Mouse (Mus musculus): ENCODE measurements around the gene Krtap4-6. TPM values are rescaled to one million over a fixed set of nuclear protein-coding genes. Genes with fewer than 3 reads are reported as not detected.

Krtap4-6 gene
- polyA plus RNA-seq, 2 experiments, result not detected

GRCm38 (mm10) chr11:99640926-99641325 is 24.8 kb downstream of the Krtap4-6 start:
- DNase-seq (ENCODE audit: low spot score), result peak; percentile 8

DNA sequence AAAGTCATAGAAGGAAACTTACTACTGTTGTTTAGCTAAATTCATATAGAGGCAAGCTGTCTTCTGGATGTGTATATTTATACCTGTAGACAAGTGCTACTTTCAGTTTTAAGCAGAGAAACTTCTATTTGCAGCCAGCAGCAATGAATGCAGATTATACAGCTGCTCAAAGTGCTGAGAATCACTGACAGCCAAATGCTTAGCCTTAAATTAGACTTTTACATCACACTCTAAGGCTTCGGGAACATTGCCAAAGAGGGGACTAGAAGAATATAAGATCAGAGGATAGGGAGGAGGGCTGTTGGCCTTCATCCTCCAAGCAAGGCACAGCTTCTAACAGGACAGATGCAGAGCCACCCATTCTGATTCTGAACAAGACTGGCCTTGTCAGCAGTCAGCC is 28.7 kb downstream of the Krtap4-6 start:
- Histone ChIP-seq H3K36me3 (ENCODE audit: control insufficient read depth, insufficient read depth, low read length) (no peaks in the 10 kb centered on the region), H3K4me2 (replicated peaks; ENCODE audit: low read depth, low read length, severe bottlenecking) (no peak overlapping the region), H3K27ac (replicated peaks; ENCODE audit: low read depth, low read length) (no peak overlapping the region), H3K4me1 (ENCODE audit: control insufficient read depth, insufficient read depth, low read length) (no peaks in the 10 kb centered on the region), H3K9ac (ENCODE audit: low read depth, low read length, severe bottlenecking) (no peak overlapping the region), H3K4me3 (replicated peaks; ENCODE audit: low read length) (no peak overlapping the region), H3K27me3 (ENCODE audit: control insufficient read depth, insufficient read depth, low read length) (no peaks in the 10 kb centered on the region), H3K9me3 (ENCODE audit: control insufficient read depth, low read length) (no peaks in the 10 kb centered on the region)
- ATAC-seq (ENCODE audit: low FRiP score, low read depth) (no peak), DNase-seq (ENCODE audit: low spot score) (peak; percentile 31)
- no peak for TF ChIP-seq POLR2A (IDR thresholded peaks at IDR 0.05; ENCODE audit: borderline replicate concordance, extremely low read depth, insufficient read depth, insufficient read length)
- WGBS, result 57% methylated on average over 1 of the region's 1 CpGs

More at GRCm38 (mm10) chr11:99640926-99641325, 24.8 kb downstream of the Krtap4-6 start:
- no peak for TF ChIP-seq POLR2A (IDR thresholded peaks at IDR 0.05; ENCODE audit: borderline replicate concordance, extremely low read depth, insufficient read depth, insufficient read length)
- no peaks in the 10 kb centered on the region for H3K4me1 ChIP-seq (ENCODE audit: control insufficient read depth, insufficient read depth, low read length)
- no peak for ATAC-seq (ENCODE audit: low FRiP score, low read depth)
- H3K9ac ChIP-seq (ENCODE audit: low read depth, low read length, severe bottlenecking), result no peak overlapping the region
- no peak overlapping the region for H3K4me2 ChIP-seq (replicated peaks; ENCODE audit: low read depth, low read length, severe bottlenecking)
- 8% methylated on average over 1 of the region's 1 CpGs for WGBS
- no peak overlapping the region for H3K27ac ChIP-seq (replicated peaks; ENCODE audit: low read depth, low read length)
- H3K27me3 ChIP-seq (ENCODE audit: control insufficient read depth, insufficient read depth, low read length), result no peaks in the 10 kb centered on the region
- no peak overlapping the region for H3K4me3 ChIP-seq (replicated peaks; ENCODE audit: low read length)
- H3K9me3 ChIP-seq (ENCODE audit: control insufficient read depth, low read length), result no peaks in the 10 kb centered on the region
- no peaks in the 10 kb centered on the region for H3K36me3 ChIP-seq (ENCODE audit: control insufficient read depth, insufficient read depth, low read length)

- ATAC-seq (ENCODE audit: low FRiP score, low read depth) (no peak), DNase-seq (ENCODE audit: low spot score) (no peak)
- Histone ChIP-seq H3K27me3 (ENCODE audit: control insufficient read depth, insufficient read depth, low read length) (no peaks in the 10 kb centered on the region), H3K9me3 (ENCODE audit: control insufficient read depth, low read length) (no peaks in the 10 kb centered on the region), H3K9ac (ENCODE audit: low read depth, low read length, severe bottlenecking) (no peak within 1 kb of the TSS), H3K4me1 (ENCODE audit: control insufficient read depth, insufficient read depth, low read length) (no peaks in the 10 kb centered on the region), H3K27ac (replicated peaks; ENCODE audit: low read depth, low read length) (no peak within 1 kb of the TSS), H3K4me3 (replicated peaks; ENCODE audit: low read length) (no peak within 1 kb of the TSS), H3K36me3 (ENCODE audit: control insufficient read depth, insufficient read depth, low read length) (no peaks in the 10 kb centered on the region), H3K4me2 (replicated peaks; ENCODE audit: low read depth, low read length, severe bottlenecking) (no peak within 1 kb of the TSS)
- no peak for TF ChIP-seq POLR2A (IDR thresholded peaks at IDR 0.05; ENCODE audit: borderline replicate concordance, extremely low read depth, insufficient read depth, insufficient read length)
- WGBS, result 17% methylated on average over 7 of the region's 8 CpGs
Measured at GRCm38 (mm10) chr11:99634653-99635134, 31.1 kb downstream of the Krtap4-6 start, which contains the start of gene Krtap4-2. Gene Krtap4-2, minus strand, starts transcription at chr11:99635084.

- no peak for TF ChIP-seq POLR2A (IDR thresholded peaks at IDR 0.05; ENCODE audit: borderline replicate concordance, extremely low read depth, insufficient read depth, insufficient read length)
- no peak overlapping the region for H3K27ac ChIP-seq (replicated peaks; ENCODE audit: low read depth, low read length)
Measured at GRCm38 (mm10) chr11:99633293-99633692, 32.5 kb downstream of the Krtap4-6 start.

GRCm38 (mm10) chr11:99630890-99631289 is 34.9 kb downstream of the Krtap4-6 start:
- no peak for ATAC-seq (ENCODE audit: low FRiP score, low read depth)
- no peaks in the 10 kb centered on the region for H3K27me3 ChIP-seq (ENCODE audit: control insufficient read depth, insufficient read depth, low read length)
- TF ChIP-seq POLR2A (IDR thresholded peaks at IDR 0.05; ENCODE audit: borderline replicate concordance, extremely low read depth, insufficient read depth, insufficient read length), result no peak
- no peaks in the 10 kb centered on the region for H3K4me1 ChIP-seq (ENCODE audit: control insufficient read depth, insufficient read depth, low read length)
- DNase-seq (ENCODE audit: low spot score), result no peak
- no peak overlapping the region for H3K4me2 ChIP-seq (replicated peaks; ENCODE audit: low read depth, low read length, severe bottlenecking)
- H3K36me3 ChIP-seq (ENCODE audit: control insufficient read depth, insufficient read depth, low read length), result no peaks in the 10 kb centered on the region
- H3K27ac ChIP-seq (replicated peaks; ENCODE audit: low read depth, low read length), result no peak overlapping the region
- H3K4me3 ChIP-seq (replicated peaks; ENCODE audit: low read length), result no peak overlapping the region
- WGBS, result 76% methylated on average over 3 of the region's 3 CpGs
- H3K9me3 ChIP-seq (ENCODE audit: control insufficient read depth, low read length), result no peaks in the 10 kb centered on the region
- H3K9ac ChIP-seq (ENCODE audit: low read depth, low read length, severe bottlenecking), result no peak overlapping the region

More at GRCm38 (mm10) chr11:99633293-99633692, 32.5 kb downstream of the Krtap4-6 start:
- no peaks in the 10 kb centered on the region for H3K4me1 ChIP-seq (ENCODE audit: control insufficient read depth, insufficient read depth, low read length)
- H3K4me3 ChIP-seq (replicated peaks; ENCODE audit: low read length), result no peak overlapping the region
- no peaks in the 10 kb centered on the region for H3K9me3 ChIP-seq (ENCODE audit: control insufficient read depth, low read length)
- 68% methylated on average over 2 of the region's 2 CpGs for WGBS
- H3K27me3 ChIP-seq (ENCODE audit: control insufficient read depth, insufficient read depth, low read length), result no peaks in the 10 kb centered on the region
- H3K9ac ChIP-seq (ENCODE audit: low read depth, low read length, severe bottlenecking), result no peak overlapping the region
- H3K36me3 ChIP-seq (ENCODE audit: control insufficient read depth, insufficient read depth, low read length), result no peaks in the 10 kb centered on the region
- no peak overlapping the region for H3K4me2 ChIP-seq (replicated peaks; ENCODE audit: low read depth, low read length, severe bottlenecking)
- no peak for ATAC-seq (ENCODE audit: low FRiP score, low read depth)
- no peak for DNase-seq (ENCODE audit: low spot score)
